Mouse (Mus musculus): ENCODE data around the gene Eya4. TPM values are rescaled to one million over a fixed set of nuclear protein-coding genes. Genes with fewer than 3 reads are reported as not detected.

Gene Eya4
- polyA plus RNA-seq (2016; fragmentation: Nextera tagmentation; extraction: Ambion mirVana), result 6.7 and 7.3 TPM in 2 replicates

DNA sequence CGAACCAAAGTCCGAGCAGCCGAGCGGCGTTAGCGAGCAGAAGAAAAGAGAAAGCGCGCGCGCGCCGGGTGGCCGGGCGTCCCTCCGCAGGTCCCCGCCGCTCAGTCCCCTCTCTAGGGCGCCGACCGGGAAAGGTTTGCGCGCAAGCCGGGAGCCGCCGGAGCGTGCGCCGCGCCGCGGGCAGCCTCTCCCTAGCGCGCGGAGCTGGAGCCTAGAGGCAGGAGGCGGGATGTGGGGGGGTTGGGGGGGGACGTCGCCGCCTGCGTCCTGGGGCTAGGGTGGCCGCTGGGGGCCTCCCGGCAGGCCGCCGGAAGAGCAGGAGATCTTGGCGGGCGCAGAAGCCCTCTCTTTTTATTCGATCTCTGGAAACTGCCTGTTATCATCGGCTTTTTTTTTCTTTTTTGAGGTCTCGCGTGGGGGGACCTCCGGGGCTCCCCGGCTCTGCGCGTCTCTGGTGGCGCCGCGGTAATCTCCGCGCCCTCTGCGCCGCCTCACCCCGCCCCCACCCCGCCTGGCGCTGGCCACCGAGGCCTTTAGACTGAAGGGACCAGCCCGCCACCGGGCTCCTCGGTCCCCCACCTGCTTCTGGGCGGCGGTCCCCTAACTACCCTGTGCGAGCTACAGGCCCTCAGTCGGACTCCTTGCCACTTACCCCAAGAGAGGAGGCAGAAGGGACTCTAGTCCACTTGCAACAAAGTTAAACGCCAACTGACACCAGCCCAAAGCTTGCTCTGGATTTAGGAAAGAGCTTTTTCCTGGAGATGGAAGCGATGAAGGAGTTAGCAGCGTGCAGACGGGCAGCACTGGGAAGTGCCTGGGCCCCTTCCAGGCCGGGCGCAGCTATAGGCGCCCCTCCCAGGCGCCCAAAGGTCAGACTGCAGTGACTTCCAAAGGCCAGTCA is at the start of gene Eya4:
Gene Eya4 (minus strand): TSS at position 776 of the 901 bp plus-strand sequence.
- peaks cover 40% of the 10 kb centered on the region for H3K4me1 ChIP-seq
- peaks cover 32% of the 10 kb centered on the region for H3K27me3 ChIP-seq (replicated peaks; ENCODE audit: low read depth, poor library complexity, severe bottlenecking)
- DNase-seq (ENCODE audit: low spot score), result peak; percentile 83
- no peaks in the 10 kb centered on the region for H3K9me3 ChIP-seq
- H3K36me3 ChIP-seq (replicated peaks), result no peaks in the 10 kb centered on the region
- WGBS, result under 1% methylated on average over 74 of the region's 79 CpGs
- peak within 1 kb of the TSS; percentile 95 for H3K27ac ChIP-seq (replicated peaks)
- H3K4me3 ChIP-seq, result peak within 1 kb of the TSS; percentile 80

DNA sequence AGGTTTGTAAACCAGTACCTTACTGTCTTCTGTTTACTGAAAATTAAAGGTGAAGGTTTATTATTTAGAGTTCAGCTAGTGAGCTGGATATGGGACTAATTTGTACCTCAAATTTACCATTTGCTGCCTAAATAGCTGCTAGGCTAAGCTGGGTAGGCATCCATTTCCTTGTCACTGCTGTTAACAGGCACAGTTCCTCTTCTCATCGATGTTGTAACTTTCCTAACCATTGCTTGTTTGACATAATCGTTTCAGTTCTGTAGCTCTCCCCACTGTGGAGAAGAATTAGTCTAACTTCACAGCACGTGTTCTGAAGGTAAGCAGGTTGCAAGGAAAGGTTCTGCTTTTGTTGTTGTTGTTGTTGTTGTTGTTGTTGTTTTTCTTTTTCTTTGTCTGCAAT is 44.8 kb upstream of the Eya4 start:
- Histone ChIP-seq H3K4me3 (no peak overlapping the region), H3K36me3 (replicated peaks) (no peaks in the 10 kb centered on the region), H3K27me3 (replicated peaks; ENCODE audit: low read depth, poor library complexity, severe bottlenecking) (no peaks in the 10 kb centered on the region), H3K4me1 (0 out of 2 replicates have a peak, but pooled peaks cover 3% of the 10 kb centered on the region), H3K27ac (replicated peaks) (no peak overlapping the region), H3K9me3 (no peaks in the 10 kb centered on the region)
- DNase-seq (ENCODE audit: low spot score), result no peak
- 84% methylated on average over 3 of the region's 3 CpGs for WGBS

DNA sequence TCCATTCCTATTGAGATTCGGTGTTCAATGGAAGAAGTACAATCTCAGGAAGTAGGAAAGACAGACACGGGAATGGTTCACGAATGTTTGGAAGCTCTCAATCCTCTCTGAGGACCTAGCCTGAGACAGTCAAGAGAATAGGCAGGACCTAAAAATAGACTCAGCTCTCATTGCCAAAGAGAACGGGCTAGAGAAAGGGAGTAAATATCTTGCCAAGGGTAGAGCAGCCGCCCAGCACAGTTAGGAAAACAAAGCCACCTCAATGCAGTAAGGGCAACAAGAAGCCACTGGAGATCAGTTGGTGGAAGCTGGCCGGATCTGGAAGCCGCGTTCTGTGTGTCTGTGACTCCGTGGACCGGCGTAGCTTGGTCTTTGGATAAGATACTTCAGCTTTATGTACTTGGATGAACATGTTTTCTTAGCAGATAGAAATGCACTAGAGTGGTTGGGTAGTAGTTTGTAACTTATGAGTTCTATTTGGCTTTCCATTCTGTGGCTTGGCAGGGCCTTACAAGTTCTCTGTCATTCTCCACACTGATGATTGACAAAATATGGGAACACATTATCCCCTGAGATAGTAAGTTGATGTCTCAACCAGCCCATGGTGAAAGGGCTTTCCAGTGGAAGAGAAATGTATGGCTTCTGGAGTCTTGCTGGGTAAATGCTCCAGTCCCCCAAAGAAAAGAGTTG is 44.1 kb upstream of the Eya4 start:
- no peaks in the 10 kb centered on the region for H3K27me3 ChIP-seq (replicated peaks; ENCODE audit: low read depth, poor library complexity, severe bottlenecking)
- no peak overlapping the region for H3K4me3 ChIP-seq
- H3K27ac ChIP-seq (replicated peaks), result no peak overlapping the region
- H3K36me3 ChIP-seq (replicated peaks), result no peaks in the 10 kb centered on the region
- H3K9me3 ChIP-seq, result no peaks in the 10 kb centered on the region
- 0 out of 2 replicates have a peak, but pooled peaks cover 3% of the 10 kb centered on the region for H3K4me1 ChIP-seq
- 89% methylated on average over 11 of the region's 11 CpGs for WGBS
- DNase-seq (ENCODE audit: low spot score), result no peak

DNA sequence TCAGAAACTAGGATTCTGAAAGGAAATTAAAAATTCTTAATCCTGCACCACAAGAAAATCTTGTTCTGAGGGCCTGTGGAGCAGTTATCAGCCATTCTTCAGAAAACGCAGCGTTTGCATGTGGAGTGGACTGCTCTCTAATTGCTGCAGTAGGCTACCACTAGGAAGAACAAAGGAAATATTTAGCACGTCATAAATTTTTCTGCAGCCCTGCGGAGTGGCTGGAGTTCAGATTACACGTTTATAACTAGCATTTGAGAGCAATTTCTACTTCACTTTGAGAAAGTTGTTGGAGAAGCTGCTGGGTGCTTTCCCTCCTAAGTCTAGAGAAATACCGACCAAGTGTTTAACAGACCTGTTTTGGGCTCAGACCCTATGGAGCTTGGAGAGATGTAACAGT is 43.6 kb upstream of the Eya4 start:
- no peak for DNase-seq (ENCODE audit: low spot score)
- Histone ChIP-seq H3K27ac (replicated peaks) (no peak overlapping the region; the same call in 1 of the 2 replicates), H3K36me3 (replicated peaks) (no peaks in the 10 kb centered on the region), H3K27me3 (replicated peaks; ENCODE audit: low read depth, poor library complexity, severe bottlenecking) (no peaks in the 10 kb centered on the region), H3K4me1 (0 out of 2 replicates have a peak, but pooled peaks cover 3% of the 10 kb centered on the region), H3K4me3 (no peak overlapping the region), H3K9me3 (no peaks in the 10 kb centered on the region)
- WGBS, result 79% methylated on average over 6 of the region's 6 CpGs

DNA sequence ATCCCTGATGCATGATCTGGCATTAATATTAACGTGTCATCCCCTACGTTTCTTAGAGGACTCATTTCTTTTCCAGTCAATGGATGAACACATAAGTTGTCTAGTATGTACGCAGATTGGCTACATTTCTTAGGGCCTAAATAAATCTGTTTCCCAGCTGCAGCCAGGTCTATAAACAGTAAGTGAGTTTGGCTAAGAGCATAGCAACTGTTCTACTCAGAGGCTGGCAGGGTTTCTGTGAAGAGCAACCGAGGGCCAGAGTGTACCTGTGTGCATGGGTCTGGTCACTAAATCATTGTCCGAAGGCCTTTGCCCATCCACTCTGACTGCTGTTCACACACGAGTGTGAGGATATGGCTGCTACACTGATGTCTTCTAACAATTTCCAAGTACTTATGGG is 13.3 kb upstream of the Eya4 start:
- H3K4me3 ChIP-seq, result no peak overlapping the region
- 88% methylated on average over 6 of the region's 6 CpGs for WGBS

DNA sequence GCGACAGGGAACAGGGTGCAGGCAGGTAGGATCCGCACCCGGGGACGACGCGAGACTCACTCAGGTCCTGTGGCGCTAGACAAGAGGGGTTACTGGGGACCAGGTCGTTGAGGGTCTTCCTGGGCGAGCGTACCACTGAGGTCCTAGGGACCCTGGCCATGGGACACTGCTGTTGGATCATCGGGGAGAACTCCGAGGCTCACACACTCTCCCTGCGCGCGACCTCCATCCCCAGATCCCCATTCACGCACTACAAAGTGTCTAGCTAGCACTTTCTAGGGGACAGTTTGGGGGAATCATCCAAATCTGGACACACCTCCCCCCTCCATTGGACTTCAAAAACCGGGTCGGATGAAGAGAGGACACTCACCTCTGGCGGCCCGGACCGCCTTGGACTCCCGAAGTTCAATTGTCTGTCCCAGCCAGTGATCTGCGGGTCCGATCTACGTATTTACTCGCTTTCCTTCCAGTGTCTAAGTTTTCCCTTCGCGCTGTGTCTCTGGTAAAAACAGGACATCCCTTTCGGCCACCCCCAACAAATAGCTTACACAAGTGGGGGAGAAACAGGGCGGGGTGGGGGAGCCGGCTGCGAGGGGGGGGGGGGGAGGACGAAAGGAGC is 1.1 kb downstream of the Eya4 start:
- H3K4me3 ChIP-seq, result peak overlapping the region; percentile 80
- H3K27me3 ChIP-seq (replicated peaks; ENCODE audit: low read depth, poor library complexity, severe bottlenecking), result peaks cover 32% of the 10 kb centered on the region
- DNase-seq (ENCODE audit: low spot score), result no peak
- under 1% methylated on average over 32 of the region's 33 CpGs for WGBS
- H3K4me1 ChIP-seq, result peaks cover 37% of the 10 kb centered on the region
- H3K36me3 ChIP-seq (replicated peaks), result no peaks in the 10 kb centered on the region
- H3K9me3 ChIP-seq, result no peaks in the 10 kb centered on the region
- H3K27ac ChIP-seq (replicated peaks), result peak overlapping the region; percentile 95

More for the DNA sequence above, 13.3 kb upstream of the Eya4 start:
- DNase-seq (ENCODE audit: low spot score), result no peak
- Histone ChIP-seq H3K9me3 (no peaks in the 10 kb centered on the region), H3K27ac (replicated peaks) (no peak overlapping the region), H3K36me3 (replicated peaks) (no peaks in the 10 kb centered on the region), H3K27me3 (replicated peaks; ENCODE audit: low read depth, poor library complexity, severe bottlenecking) (no peaks in the 10 kb centered on the region), H3K4me1 (no peaks in the 10 kb centered on the region)

DNA sequence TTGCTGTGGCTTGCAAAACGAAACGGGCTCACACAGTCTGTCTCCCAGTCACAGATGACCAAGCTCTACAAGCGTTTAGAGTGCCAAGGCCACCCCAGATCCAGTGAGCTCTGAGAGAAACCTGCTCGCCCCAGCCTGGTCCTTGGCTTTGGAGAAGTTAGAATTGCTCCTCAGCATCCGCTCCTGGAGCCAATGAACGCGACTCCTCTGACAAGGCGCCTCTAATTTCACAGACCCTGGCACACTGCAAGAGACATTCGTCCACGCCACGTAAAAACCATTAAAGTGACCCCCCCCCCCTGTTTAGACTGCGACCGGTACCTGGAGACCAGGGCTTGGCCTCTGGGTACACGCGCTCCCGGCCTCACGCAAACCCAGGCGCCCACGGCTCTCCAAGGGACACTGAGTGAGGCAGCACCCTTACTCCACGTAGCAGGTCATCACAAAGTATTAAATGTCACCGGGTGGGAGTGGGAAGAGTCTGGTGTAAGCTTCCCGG is 1.6 kb downstream of the Eya4 start:
- WGBS, result 0% methylated on average over 22 of the region's 22 CpGs
- no peaks in the 10 kb centered on the region for H3K36me3 ChIP-seq (replicated peaks)
- H3K9me3 ChIP-seq, result no peaks in the 10 kb centered on the region
- peak; percentile 64 for DNase-seq (ENCODE audit: low spot score)
- H3K27me3 ChIP-seq (replicated peaks; ENCODE audit: low read depth, poor library complexity, severe bottlenecking), result peaks cover 32% of the 10 kb centered on the region
- peak overlapping the region; percentile 80 for H3K4me3 ChIP-seq
- H3K4me1 ChIP-seq, result peaks cover 32% of the 10 kb centered on the region
- peak overlapping the region; percentile 95 for H3K27ac ChIP-seq (replicated peaks)

DNA sequence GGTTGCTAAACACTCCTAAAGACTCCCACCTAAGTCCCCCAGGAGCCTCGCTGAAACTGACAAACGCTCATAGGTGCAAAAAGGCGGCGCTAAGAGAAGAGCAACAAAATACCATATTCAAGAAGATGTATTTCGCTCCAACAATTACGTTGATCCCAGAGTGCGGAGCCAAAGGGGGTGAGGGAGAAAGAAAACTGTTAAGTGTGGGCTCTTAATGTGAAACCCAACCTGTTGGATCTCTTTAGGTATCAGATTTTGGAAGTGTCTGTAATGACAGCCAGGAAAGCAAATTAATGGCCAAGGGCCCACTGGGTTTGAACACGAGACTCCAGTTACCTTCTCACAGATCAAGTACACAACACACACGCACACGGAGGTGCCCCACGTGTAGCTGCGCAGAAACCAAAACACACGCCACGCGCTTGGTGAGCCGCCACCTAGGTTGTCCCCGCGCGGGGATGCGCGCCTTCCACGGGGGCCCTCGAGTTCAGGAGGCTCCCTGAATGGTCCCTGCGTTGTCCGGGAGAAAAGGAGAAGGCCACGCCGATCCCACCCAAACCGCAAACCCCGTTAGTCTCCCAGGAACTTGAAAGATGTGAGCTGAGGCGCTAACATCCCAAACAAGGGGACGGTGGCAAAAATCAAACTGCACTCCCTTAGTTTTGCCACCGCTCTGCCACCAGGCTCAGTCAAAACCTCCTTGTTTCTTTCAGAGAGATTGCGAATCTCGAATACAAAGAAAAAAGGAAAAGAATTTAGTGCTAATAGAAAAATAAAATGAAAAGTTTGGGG is 2.3 kb downstream of the Eya4 start:
- H3K4me1 ChIP-seq, result peaks cover 32% of the 10 kb centered on the region
- H3K9me3 ChIP-seq, result no peaks in the 10 kb centered on the region
- H3K4me3 ChIP-seq, result peak overlapping the region; percentile 80
- peak overlapping the region; percentile 95 for H3K27ac ChIP-seq (replicated peaks)
- H3K27me3 ChIP-seq (replicated peaks; ENCODE audit: low read depth, poor library complexity, severe bottlenecking), result peaks cover 32% of the 10 kb centered on the region
- under 1% methylated on average over 34 of the region's 34 CpGs for WGBS
- peak; percentile 48 for DNase-seq (ENCODE audit: low spot score)
- no peaks in the 10 kb centered on the region for H3K36me3 ChIP-seq (replicated peaks)

DNA sequence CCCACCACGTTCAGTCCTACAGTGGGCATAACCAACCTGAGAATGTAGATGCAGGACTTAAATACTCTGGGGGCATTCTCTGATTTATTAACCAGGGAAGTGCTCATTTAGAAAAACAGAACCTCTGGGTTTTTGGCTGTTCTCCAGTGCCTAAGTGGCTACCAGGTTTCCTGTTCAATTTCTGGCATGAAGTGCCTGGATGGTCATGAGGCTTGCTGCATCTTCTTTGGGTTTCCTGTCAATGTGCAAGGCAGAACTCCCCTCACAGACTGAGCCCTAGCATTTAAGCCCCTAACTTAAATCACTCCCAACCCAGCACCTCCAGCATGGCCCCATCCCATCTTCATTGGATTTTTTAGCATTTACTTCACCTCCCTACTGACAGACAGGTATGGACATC is 13.3 kb downstream of the Eya4 start:
- H3K27me3 ChIP-seq (replicated peaks; ENCODE audit: low read depth, poor library complexity, severe bottlenecking), result no peaks in the 10 kb centered on the region
- 94% methylated on average over 1 of the region's 1 CpGs for WGBS
- DNase-seq (ENCODE audit: low spot score), result no peak
- H3K27ac ChIP-seq (replicated peaks), result no peak overlapping the region
- H3K36me3 ChIP-seq (replicated peaks), result no peaks in the 10 kb centered on the region
- H3K4me3 ChIP-seq, result no peak overlapping the region
- no peaks in the 10 kb centered on the region for H3K9me3 ChIP-seq
- peaks cover 9% of the 10 kb centered on the region; the same call in 1 of the 2 replicates for H3K4me1 ChIP-seq

DNA sequence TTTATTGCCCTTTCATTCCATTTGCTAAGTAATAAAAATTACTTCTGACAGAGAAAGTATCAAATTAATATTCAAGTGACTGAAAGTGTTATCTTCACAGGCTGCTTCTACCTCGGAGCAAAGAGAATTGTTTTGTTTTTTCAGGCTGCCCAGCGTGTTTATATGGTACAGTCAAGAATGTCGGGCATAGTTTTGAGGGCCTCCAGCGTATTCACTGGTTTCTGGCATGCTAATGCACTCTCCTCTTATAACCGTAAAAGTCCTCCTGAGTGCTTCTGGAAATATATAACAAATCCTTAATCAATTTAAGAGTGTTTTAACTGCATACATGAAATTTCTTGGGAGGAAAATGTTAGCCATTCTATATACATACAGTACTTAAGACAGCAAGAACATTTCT is 17.8 kb downstream of the Eya4 start:
- WGBS, result 79% methylated on average over 5 of the region's 5 CpGs
- Histone ChIP-seq H3K4me3 (no peak overlapping the region), H3K27me3 (replicated peaks; ENCODE audit: low read depth, poor library complexity, severe bottlenecking) (no peaks in the 10 kb centered on the region), H3K27ac (replicated peaks) (no peak overlapping the region), H3K36me3 (replicated peaks) (no peaks in the 10 kb centered on the region; the same call in 1 of the 2 replicates), H3K4me1 (peaks cover 7% of the 10 kb centered on the region; the same call in 1 of the 2 replicates), H3K9me3 (no peaks in the 10 kb centered on the region)
- no peak for DNase-seq (ENCODE audit: low spot score)

DNA sequence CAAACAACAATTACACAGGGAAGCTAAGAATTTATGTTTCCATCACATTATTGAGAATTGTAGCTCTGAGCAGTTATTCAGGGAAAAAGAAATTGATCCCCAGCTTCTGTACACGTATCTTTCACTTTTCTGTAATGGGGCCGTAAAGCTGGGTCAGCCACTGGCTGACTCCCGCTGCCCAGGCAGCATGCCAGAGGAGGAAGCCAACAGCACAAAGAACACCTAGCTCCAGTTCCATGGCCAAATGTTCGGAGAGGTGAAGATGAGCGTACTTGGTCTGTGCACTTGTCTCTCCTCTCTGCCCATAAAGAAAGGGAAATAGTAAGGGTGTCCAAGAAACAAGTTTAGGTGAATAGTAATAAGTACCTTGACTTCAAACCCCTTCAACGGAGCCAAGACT is 22.9 kb downstream of the Eya4 start:
- H3K4me1 ChIP-seq, result peaks cover 7% of the 10 kb centered on the region; the same call in 1 of the 2 replicates
- DNase-seq (ENCODE audit: low spot score), result no peak
- 90% methylated on average over 6 of the region's 6 CpGs for WGBS
- H3K9me3 ChIP-seq, result no peaks in the 10 kb centered on the region
- H3K36me3 ChIP-seq (replicated peaks), result peaks cover 8% of the 10 kb centered on the region; the same call in 1 of the 2 replicates
- H3K27ac ChIP-seq (replicated peaks), result no peak overlapping the region
- no peaks in the 10 kb centered on the region for H3K27me3 ChIP-seq (replicated peaks; ENCODE audit: low read depth, poor library complexity, severe bottlenecking)
- H3K4me3 ChIP-seq, result no peak overlapping the region

Data from embryonic facial prominence, embryonic 10.5 days (tissue).